Mouse (Mus musculus): ENCODE measurements around the gene Elovl3.

DNA sequence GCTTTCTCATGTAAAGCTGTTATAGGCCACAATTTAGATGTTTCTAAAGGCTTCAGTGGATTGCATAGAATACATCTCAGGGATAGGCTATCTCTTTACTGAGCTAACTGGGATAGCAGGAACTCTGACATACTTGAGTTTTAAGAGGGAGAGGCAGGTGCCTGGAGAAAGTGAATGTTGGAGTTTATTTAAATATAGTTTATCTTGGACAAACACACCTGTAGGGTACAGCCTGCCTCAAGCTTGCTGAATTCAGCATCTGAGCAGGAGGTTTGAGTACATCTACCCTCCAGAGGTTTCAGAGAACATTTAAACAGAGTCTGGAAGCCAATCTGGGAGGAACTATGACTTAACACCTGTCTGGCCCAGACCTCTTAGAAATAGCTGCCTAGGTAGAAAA is 43.5 kb downstream of the Elovl3 start:
- TF ChIP-seq CTCF (IDR thresholded peaks at IDR 0.05; ENCODE audit: control insufficient read depth, insufficient read depth, insufficient read length) (no peak), USF1 (IDR thresholded peaks at IDR 0.05; ENCODE audit: low read depth) (no peak), CEBPB (IDR thresholded peaks at IDR 0.05; ENCODE audit: low read depth) (no peak)

Measured in C2C12 (cell line).